Mouse (Mus musculus) right cerebral cortex, postnatal 4 days (tissue): ENCODE results near the gene Rbm7.
"Not testable (repeated sequence)": the region's sequence is repeated elsewhere in the genome, so short reads cannot be mapped to it uniquely, and the experiment has no call there.

ENCODE experiments used
- DNase-seq: peaks from one replicate; pipeline ENCODE4 v3.0.0-alpha.2; 2022

Gene Rbm7

GRCm38 (mm10) chr9:48494817-48495547, at the start of gene Rbm7, which contains the start of gene Gm5617:
Gene Rbm7, minus strand, starts transcription at chr9:48495299.
Gene Gm5617, plus strand, starts transcription at chr9:48495442.
- DNase-seq: peak; percentile 91

- peak; percentile 69 for DNase-seq
Measured at GRCm38 (mm10) chr9:48538688-48539087, 43.6 kb upstream of the Rbm7 start.

GRCm38 (mm10) chr9:48538044-48538645, 43.0 kb upstream of the Rbm7 start:
- no peak for DNase-seq

- DNase-seq: peak; percentile 13
Measured at GRCm38 (mm10) chr9:48537616-48538015, 42.5 kb upstream of the Rbm7 start.

- DNase-seq: no peak
Measured at GRCm38 (mm10) chr9:48536414-48536813, 41.3 kb upstream of the Rbm7 start.

DNA sequence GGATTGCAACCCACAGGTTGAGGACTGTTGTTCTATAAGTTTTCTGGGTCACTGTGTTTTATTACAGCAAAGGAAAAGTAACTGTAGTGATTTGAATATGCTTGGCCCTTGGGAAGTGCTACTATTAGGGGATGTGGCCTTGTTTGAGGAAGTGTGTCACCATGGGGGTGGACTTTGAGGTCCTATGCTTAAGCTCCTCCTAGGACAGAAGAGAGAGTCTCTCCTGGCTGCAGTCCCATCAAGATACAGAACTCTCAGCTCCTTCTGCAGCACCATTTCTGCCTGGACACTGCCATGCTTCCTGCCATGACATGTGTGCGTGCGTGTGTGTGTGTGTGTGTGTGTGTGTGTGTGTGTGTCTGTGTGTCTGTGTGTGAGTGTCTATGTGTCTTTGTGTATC, 37.6 kb upstream of the Rbm7 start:
- DNase-seq: no peak

- DNase-seq: no peak
Measured at GRCm38 (mm10) chr9:48532203-48532602, 37.1 kb upstream of the Rbm7 start.

DNA sequence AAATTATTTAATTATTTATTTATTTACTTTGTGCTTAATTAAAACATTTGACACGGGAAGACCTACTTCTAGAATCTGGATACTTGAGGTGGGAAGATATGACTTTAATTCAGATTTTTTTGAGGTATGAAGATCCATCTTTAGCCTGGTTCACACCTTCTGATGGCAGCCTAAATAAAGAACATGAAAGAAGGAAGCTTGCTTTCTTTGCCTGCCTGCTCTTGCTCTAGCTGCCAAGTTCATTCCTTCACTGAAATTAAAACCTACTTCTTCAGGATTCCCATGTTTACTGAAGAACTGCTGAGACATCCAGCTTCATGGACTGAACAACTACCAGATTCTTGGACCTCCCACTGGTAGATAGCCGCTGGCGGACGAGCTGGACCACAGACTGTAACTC, 36.2 kb upstream of the Rbm7 start:
- no peak for DNase-seq

- DNase-seq: no peak
Measured at GRCm38 (mm10) chr9:48526520-48526919, 31.4 kb upstream of the Rbm7 start.

- no peak for DNase-seq
Measured at GRCm38 (mm10) chr9:48525566-48525965, 30.5 kb upstream of the Rbm7 start.

DNA sequence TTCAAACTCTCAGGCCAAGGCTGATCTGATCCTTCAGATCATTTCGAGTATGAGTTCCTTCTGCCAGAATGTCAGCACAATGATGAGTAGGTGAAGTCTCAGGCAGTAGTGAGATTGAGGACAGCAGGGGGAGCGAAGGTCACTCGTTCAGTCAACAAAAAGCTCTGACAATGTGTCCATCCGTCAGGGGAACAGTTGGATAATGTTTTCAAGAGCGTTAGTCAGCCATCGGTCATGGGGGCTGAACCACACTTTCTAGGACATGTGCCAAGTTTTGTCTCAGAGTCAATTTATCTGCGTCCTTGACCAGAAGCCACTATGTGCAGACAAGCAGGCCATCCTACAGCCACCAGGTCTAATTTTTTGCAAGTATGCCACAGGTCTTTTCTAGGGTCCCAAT, 25.3 kb upstream of the Rbm7 start:
- DNase-seq: not testable (repeated sequence)

DNA sequence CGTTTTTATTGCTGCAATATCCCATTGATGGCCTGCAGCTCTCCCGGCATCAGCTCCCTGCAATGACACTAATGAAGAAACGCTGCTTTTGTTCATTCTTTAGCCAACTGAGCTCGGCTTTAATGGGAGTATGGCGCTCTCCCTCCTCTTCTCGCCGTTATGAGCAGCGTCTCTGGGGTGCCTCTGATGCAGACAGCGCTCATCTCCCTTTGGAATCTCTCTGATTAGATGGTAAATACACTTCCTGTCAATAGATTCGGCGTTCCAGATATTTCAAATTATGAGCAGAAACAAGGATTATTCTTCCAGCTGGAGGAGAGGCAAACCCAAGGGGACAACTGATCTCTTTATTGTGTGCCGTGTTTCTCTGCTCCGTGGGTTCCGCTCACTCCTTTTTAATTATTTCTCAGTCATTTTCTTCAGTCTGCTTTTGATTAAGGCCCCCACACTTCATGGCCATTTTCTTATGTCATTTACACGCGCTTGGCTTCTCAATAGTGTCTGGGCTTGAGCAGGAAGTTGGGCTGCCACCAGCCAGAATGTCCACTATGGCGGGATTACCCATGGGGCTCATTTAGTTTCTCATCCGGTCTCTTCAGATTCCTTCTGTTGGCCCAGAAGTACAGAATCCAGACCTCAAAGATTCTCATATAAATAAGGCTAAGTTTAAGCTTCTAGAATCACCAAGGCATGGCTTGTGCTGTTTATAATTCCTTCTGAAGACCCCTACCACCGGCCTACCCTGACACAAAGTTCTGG, 22.5 kb upstream of the Rbm7 start:
- peak; percentile 10 for DNase-seq

DNA sequence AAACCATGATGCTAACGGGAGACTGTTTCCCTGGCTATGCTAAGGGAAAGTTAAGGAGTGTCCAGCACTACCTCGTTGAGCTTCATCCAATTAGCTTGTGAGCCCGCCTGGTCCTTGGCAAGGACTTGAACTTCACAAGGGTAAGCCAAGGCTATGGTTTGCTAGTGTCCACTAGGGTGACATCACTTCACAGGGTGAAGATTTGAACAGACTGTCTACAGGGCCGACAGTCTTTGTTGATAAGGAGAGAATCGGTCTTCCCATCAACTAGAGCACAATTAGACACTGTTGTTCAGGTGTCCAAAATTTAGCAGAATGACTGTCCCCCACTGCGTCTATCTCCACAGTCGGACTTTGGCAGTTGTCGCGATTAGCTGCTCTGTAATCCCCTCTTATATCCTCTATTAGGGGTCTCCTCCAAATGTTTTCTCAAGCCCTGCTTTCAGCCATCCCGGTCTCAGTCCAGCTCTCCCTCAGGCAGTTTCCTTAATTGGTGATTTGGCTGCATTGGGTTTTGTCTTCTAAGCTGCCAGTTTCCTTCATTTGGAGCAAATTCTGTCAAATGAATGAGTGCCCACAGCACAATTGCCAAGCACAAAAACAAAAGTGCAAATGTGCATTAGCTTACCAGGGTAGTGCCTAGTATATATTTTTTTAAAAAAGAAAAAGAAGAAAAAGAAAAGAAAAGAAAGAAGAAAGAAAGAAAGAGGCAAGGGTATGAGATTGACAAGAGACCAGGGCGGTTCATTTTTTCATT, 21.7 kb upstream of the Rbm7 start:
- no peak for DNase-seq

DNA sequence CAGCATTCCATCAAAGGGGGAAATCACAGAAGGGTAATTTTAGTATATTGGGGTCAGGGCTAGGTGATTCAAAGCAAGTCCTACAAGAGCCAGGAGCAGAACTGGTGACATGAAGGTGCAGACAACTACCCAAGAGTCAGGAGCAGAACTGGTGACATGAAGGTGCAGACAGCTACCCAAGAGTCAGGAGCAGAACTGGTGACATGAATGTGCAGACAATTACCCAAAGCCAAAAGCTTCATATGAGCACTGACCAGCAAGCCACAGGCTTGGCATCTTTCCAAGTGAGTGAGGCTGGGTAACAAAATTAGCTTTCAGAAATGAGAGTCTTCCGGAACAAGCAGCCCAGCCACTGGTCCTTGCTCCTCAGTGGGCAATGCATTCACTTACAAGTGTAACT, 20.2 kb upstream of the Rbm7 start:
- DNase-seq: no peak

DNA sequence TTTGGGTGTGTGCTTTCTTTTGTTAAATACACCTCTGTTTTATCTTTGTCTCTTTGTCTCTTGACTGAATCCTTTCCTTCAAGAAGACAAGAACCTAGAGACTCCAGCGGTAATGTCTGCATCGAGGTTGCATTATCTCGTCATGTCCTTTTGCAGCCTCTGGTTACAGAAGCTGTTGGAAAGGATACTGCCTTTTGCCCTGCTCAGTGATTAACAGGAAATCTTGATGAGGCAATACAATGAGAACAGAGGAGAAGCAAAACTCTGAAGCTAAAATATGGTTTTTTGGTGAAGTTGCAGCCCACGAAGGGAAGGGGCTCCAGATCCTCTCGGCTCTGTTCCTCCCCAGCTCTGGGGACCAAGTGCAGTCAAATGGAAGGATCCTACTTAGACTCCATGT, 15.0 kb upstream of the Rbm7 start:
- no peak for DNase-seq

- DNase-seq: no peak
Measured at GRCm38 (mm10) chr9:48504741-48505365, 9.8 kb upstream of the Rbm7 start.

GRCm38 (mm10) chr9:48503001-48503400, 7.9 kb upstream of the Rbm7 start:
- no peak for DNase-seq

GRCm38 (mm10) chr9:48501192-48501591, 6.1 kb upstream of the Rbm7 start:
- DNase-seq: no peak

DNA sequence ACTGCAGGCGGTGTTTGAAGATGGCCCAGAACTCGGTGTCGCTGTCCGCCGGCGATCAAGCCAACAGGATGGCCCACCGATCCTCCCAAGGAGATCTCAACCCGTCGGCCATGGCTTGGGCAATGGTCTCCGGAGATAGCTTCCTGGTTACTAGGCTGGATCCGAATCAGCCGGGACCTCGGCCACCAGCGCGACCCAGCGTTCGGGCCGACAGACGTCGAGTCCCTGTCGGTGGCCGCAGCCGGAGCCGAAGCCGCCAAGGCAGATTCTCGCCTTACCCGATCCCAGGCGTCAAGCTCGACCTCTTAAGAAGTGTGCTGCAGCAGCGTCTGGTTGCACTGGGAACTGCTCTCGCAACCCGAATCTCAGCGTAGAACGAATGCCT, 441 bp upstream of the Rbm7 start:
- no peak for DNase-seq

DNA sequence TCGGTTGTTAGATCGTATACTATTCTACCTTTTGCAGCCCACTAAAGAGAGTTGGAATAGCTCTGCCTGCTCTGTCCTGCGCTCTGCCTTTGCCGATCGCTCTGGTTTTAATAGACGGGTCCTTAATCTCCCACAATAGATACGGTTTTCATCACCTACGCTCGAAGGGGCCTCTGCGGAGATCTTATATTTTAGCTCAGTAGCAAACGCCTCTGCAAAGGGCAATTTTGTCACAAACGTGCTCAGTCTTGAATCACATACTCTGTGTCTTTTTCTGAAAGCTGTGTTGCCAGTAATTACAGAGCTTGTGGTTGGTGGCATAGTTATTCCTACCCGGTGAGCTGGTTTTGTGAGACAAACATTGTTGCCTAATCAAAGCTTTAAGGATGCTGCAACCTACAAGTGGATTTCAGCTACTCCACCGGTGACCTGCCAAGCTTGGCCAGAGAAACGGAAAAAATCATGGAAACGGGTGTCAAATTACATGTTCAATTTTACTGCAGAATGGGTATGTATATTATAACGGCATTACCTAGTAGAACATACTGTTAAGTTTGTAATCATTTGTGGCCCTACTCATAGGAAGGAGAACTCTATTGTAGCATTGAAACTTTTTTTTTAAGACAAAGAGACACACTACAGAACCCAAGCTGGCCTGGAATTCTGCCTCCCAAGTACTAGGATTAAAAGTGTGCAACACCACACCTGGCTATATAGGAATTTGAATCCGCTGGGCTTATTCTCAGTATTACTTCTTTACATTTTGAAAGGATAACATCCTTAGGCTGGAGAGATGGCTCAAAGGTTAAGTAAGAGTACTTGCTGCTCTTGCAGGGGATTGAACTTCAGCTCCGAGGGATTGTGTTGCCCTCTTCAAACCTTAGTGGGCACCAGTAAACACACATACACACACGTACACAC, 13.6 kb downstream of the Rbm7 start:
- no peak for DNase-seq

GRCm38 (mm10) chr9:48480411-48481213, 14.5 kb downstream of the Rbm7 start, which contains the start of gene Rexo2:
Gene Rexo2, minus strand, starts transcription at chr9:48480623.
- peak; percentile 93 for DNase-seq
